Mouse (Mus musculus): ENCODE data around the gene Gm17482.

Gene Gm17482

GRCm38 (mm10) chr6:115251531-115251985 is 24.4 kb downstream of the Gm17482 start:
- DNase-seq: peak; percentile 99

GRCm38 (mm10) chr6:115252099-115252873 is 25.1 kb downstream of the Gm17482 start, which contains the start of gene Timp4:
Gene Timp4 (minus strand): TSS chr6:115252205.
- peak; percentile 87 for DNase-seq

GRCm38 (mm10) chr6:115255171-115255570 is 28.0 kb downstream of the Gm17482 start:
- DNase-seq: peak; percentile 15

- peak; percentile 80 for DNase-seq
Measured at GRCm38 (mm10) chr6:115260507-115260906, 33.4 kb downstream of the Gm17482 start.

GRCm38 (mm10) chr6:115266791-115267190 is 39.6 kb downstream of the Gm17482 start:
- DNase-seq: peak; percentile 74

- peak; percentile 98 for DNase-seq
Measured at GRCm38 (mm10) chr6:115267916-115268315, 40.8 kb downstream of the Gm17482 start.

- DNase-seq: peak; percentile 94
Measured at GRCm38 (mm10) chr6:115268551-115269385, 41.6 kb downstream of the Gm17482 start.

GRCm38 (mm10) chr6:115269561-115269960 is 42.4 kb downstream of the Gm17482 start:
- peak; percentile 92 for DNase-seq

- peak; percentile 97 for DNase-seq
Measured at GRCm38 (mm10) chr6:115270085-115270484, 42.9 kb downstream of the Gm17482 start.

GRCm38 (mm10) chr6:115271326-115271725 is 44.2 kb downstream of the Gm17482 start:
- DNase-seq: no peak

GRCm38 (mm10) chr6:115271866-115272271 is 44.7 kb downstream of the Gm17482 start:
- peak; percentile 98 for DNase-seq

- DNase-seq: peak; percentile 97
Measured at GRCm38 (mm10) chr6:115273346-115273745, 46.2 kb downstream of the Gm17482 start.

GRCm38 (mm10) chr6:115274705-115275104 is 47.6 kb downstream of the Gm17482 start:
- DNase-seq: peak; percentile 58

- peak; percentile 72 for DNase-seq
Measured at GRCm38 (mm10) chr6:115275116-115275815, 48.1 kb downstream of the Gm17482 start.

GRCm38 (mm10) chr6:115278086-115278485 is 50.9 kb downstream of the Gm17482 start:
- peak; percentile 91 for DNase-seq

- peak; percentile 72 for DNase-seq
Measured at GRCm38 (mm10) chr6:115279639-115280038, 52.5 kb downstream of the Gm17482 start.

- peak; percentile 83 for DNase-seq
Measured at GRCm38 (mm10) chr6:115284153-115284552, 57.0 kb downstream of the Gm17482 start.

- peak; percentile 82 for DNase-seq
Measured at GRCm38 (mm10) chr6:115286441-115286840, 59.3 kb downstream of the Gm17482 start.

- peak; percentile 33 for DNase-seq
Measured at GRCm38 (mm10) chr6:115288223-115288622, 61.1 kb downstream of the Gm17482 start.

- peak; percentile 82 for DNase-seq
Measured at GRCm38 (mm10) chr6:115290561-115290960, 63.4 kb downstream of the Gm17482 start.

GRCm38 (mm10) chr6:115291068-115291467 is 63.9 kb downstream of the Gm17482 start:
- DNase-seq: peak; percentile 66

- DNase-seq: peak; percentile 43
Measured at GRCm38 (mm10) chr6:115291823-115292222, 64.7 kb downstream of the Gm17482 start.

GRCm38 (mm10) chr6:115292621-115293020 is 65.5 kb downstream of the Gm17482 start:
- DNase-seq: no peak

All from heart, adult 11 months (tissue).